Mouse (Mus musculus) frontal cortex, adult 2 months (tissue): Measurements from ENCODE around the gene Gipr. TPM values are rescaled to one million over a fixed set of nuclear protein-coding genes. Genes with fewer than 3 reads are reported as not detected.

ENCODE experiments used
- DNase-seq, 2 experiments: peaks; one replicate each; pipeline ENCODE4 v3.0.0; 2022; ENCODE audit warnings: low spot score in 1 of 2; ENCODE audit errors: extremely low spot score in 1 of 2
- polyA plus RNA-seq: library from polyadenylated mRNA; depleted of rRNA; stranded (reverse); fragments of >200 nt; gene quantifications from 2 replicates; pipeline ENCODE4 v1.2.3, GENCODE M21; 2012; rRNA removed

Gene Gipr
- polyA plus RNA-seq: 11.0 and 11.9 TPM in 2 replicates

GRCm38 (mm10) chr7:19165656-19166423 lies at the start of gene Gipr:
Gene Gipr, minus strand, starts transcription at chr7:19166127.
- DNase-seq: no peak

- DNase-seq: no peak
These were observed 49.0 kb upstream of the Gipr start for GRCm38 (mm10) chr7:19214940-19215339.

- DNase-seq: no peak
These were observed 48.4 kb upstream of the Gipr start for GRCm38 (mm10) chr7:19214369-19214768.

- DNase-seq: no peak
These were observed 47.5 kb upstream of the Gipr start for GRCm38 (mm10) chr7:19213385-19213784.

GRCm38 (mm10) chr7:19211996-19212755 lies 46.2 kb upstream of the Gipr start, which contains the start of gene Gpr4:
Gene Gpr4, plus strand, starts transcription at chr7:19212538.
- no peak for DNase-seq

- no peak for DNase-seq
These were observed 45.2 kb upstream of the Gipr start for GRCm38 (mm10) chr7:19211041-19211675.

GRCm38 (mm10) chr7:19210010-19210409 lies 44.1 kb upstream of the Gipr start:
- no peak for DNase-seq

GRCm38 (mm10) chr7:19209494-19209893 lies 43.6 kb upstream of the Gipr start:
- no peak for DNase-seq

GRCm38 (mm10) chr7:19208944-19209472 lies 43.1 kb upstream of the Gipr start:
- DNase-seq: peak in 1 of 2 experiments; percentile 82

GRCm38 (mm10) chr7:19208201-19208910 lies 42.4 kb upstream of the Gipr start:
- DNase-seq: no peak

GRCm38 (mm10) chr7:19202065-19202850 lies 36.3 kb upstream of the Gipr start:
- DNase-seq: no peak

GRCm38 (mm10) chr7:19201660-19202059 lies 35.7 kb upstream of the Gipr start:
- DNase-seq: no peak

GRCm38 (mm10) chr7:19197985-19198384 lies 32.1 kb upstream of the Gipr start:
- peak in 1 of 2 experiments; percentile 57 for DNase-seq

GRCm38 (mm10) chr7:19196676-19197075 lies 30.7 kb upstream of the Gipr start:
- DNase-seq: peak in 1 of 2 experiments; percentile 76

GRCm38 (mm10) chr7:19194676-19195075 lies 28.7 kb upstream of the Gipr start:
- no peak for DNase-seq

- DNase-seq: no peak
These were observed 18.8 kb upstream of the Gipr start for GRCm38 (mm10) chr7:19184758-19185157.

- no peak for DNase-seq
These were observed 18.3 kb upstream of the Gipr start for GRCm38 (mm10) chr7:19184250-19184649.

- DNase-seq: no peak
These were observed 15.0 kb upstream of the Gipr start for GRCm38 (mm10) chr7:19180862-19181429.

GRCm38 (mm10) chr7:19179936-19180335 lies 14.0 kb upstream of the Gipr start:
- no peak for DNase-seq
